Mouse (Mus musculus): ENCODE results near the gene Polk.

- TF ChIP-seq CTCF (IDR thresholded peaks at IDR 0.05; ENCODE audit: control insufficient read depth, insufficient read depth, low read length) (no peak), POLR2A (IDR thresholded peaks at IDR 0.05; ENCODE audit: borderline replicate concordance, control insufficient read depth, low read depth, low read length) (no peak)
Observed at GRCm38 (mm10) chr13:96451386-96452140, 90.8 kb downstream of the Polk start.

Measured in bone marrow, adult 2 months (tissue).